Mouse (Mus musculus) bone marrow macrophage, adult 2 months (primary cell): ENCODE measurements around the gene Bbc3.

ENCODE experiments used
- CTCF ChIP-seq: IDR thresholded peaks from 2 replicates; pipeline ENCODE4 v1.5.1; 2012; ENCODE audit warnings: low read depth, mild to moderate bottlenecking, low read length, moderate library complexity
- POLR2A ChIP-seq: IDR thresholded peaks from 2 replicates; pipeline ENCODE4 v1.6.1; 2012; ENCODE audit warnings: mild to moderate bottlenecking, low read depth, low read length, borderline replicate concordance

- TF ChIP-seq CTCF (no peak), POLR2A (no peak)
Observed at GRCm38 (mm10) chr7:16272681-16273080, 35.5 kb upstream of the Bbc3 start.
